Mouse (Mus musculus) right cerebral cortex, adult 18-20 months (tissue): ENCODE results near the gene Lsmem1.
A peak's percentile ranks its signal among the peaks of the same experiment; 100 is the strongest.
"Not testable (repeated sequence)": the region's sequence is repeated elsewhere in the genome, so short reads cannot be mapped to it uniquely, and the experiment has no call there.

ENCODE experiments used
- DNase-seq: peaks from one replicate; pipeline ENCODE4 v3.0.0; 2022; ENCODE audit warnings: mixed read lengths

Gene Lsmem1

GRCm38 (mm10) chr12:40209049-40209448 is 9.8 kb upstream of the Lsmem1 start:
- DNase-seq, result no peak

DNA sequence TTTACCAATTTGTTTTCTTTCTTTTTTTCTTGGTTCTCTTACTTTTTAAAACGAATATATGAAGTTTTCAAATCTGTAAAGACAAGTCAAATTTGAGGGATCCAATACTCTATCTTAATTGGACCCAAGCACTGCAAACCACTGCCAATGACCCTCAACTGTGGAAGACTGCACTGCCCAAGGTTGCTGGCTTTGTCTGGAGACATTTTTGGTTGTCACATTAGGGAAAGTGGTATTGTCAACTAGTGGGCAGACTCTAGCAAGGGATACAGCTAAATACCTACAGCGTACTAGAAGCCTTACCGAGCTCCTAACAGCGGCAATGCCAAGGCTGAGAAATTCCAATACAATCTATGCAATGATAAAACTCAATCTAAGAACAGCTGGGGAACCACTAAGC is 8.6 kb upstream of the Lsmem1 start:
- no peak for DNase-seq

- DNase-seq, result no peak
These were observed 3.1 kb upstream of the Lsmem1 start for GRCm38 (mm10) chr12:40202161-40203035.

DNA sequence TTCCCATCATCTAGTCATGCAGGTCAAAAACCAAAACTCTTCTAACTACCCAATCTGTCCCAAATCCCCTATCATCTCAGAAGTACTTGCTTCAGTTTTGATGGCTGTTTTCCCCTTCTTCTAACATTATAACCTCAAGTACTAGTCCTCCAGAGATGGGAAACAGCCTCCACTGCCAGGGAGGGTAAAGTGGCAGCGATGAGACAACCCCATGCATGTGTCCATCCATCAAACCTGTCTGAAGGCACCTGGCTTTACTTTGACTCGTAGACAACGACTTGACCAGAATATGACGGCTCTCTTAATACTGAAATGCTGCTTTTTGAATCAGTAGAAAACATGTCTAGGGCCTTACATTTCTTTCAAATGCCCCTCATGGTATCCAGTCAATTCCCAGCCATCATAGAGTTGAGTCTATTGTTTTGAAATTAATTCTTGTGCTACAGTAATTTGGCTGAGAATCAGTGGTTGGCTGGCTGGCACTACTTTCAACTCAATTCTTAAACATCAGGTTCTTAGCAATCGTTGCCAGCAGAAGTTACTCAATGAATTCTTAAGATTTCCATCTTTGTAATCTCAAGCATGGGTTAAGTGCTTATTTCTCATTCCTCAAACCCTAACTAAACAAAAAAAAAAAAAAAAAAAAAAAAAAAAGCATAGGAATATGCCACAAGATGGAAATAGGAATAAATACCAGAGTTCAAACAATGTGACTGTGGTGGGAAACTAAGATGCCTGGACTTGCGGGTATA is 1.4 kb upstream of the Lsmem1 start:
- DNase-seq, result no peak

- peak; percentile 81 for DNase-seq
These were observed 609 bp upstream of the Lsmem1 start for GRCm38 (mm10) chr12:40199795-40200402.

DNA sequence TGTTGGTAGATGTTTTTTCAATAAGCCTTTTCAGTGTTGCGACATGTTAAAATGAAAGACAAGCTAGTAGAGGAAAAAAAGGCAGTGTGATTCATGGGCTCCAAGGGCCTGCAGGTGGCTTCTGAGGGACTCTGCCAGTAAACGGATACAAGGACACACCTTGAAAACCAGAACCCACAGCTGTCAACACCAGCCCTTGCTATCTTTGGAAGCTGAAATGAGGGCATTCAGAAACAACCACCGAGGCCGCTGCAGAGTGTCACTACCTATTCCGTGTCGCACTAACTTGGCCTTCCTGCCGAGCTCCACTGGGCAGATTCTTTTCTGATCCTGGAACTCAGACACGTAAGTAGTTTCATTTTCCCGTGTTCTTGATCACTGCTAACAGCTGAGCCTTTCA is 863 bp downstream of the Lsmem1 start:
- peak; percentile 14 for DNase-seq

- DNase-seq, result no peak
These were observed 1.3 kb downstream of the Lsmem1 start for GRCm38 (mm10) chr12:40198019-40198418.

DNA sequence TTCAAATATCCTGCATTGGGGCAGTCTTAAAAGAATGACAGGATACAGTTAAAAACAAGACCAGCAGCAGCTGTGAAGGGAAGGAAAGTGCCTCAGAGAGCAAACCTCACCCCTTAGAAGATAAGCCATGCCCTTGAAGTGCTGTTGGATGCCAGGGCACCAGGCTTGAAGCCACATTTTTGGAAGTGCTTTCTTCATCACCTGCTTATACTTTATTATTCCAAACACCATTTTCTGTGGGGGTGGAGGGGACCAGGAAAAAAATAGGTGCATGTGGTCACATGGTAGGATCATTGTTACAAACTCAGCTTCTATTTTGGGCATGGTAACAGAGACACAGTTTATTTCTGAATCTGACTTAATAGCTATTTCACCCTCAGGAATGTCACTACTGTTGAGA is 1.8 kb downstream of the Lsmem1 start:
- DNase-seq, result no peak

DNA sequence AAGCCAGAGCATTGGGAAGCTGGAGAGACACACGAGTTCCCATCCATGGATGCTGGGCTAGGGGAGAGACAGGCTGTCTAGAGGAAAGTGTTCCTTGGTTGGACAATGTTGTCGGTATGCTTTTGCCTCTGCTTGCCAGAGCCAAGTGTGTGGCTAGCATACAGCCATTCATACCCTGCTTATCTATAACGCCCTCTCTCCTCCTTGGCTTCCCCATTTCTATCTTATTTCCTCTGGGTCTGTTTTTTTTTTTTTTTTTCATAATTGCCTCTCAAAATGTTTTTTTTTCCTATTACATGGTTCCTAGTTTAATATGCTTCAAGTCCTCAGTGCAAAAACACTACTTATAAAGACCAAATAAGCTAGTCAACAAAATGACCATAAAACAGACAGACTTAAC is 13.8 kb downstream of the Lsmem1 start:
- no peak for DNase-seq

DNA sequence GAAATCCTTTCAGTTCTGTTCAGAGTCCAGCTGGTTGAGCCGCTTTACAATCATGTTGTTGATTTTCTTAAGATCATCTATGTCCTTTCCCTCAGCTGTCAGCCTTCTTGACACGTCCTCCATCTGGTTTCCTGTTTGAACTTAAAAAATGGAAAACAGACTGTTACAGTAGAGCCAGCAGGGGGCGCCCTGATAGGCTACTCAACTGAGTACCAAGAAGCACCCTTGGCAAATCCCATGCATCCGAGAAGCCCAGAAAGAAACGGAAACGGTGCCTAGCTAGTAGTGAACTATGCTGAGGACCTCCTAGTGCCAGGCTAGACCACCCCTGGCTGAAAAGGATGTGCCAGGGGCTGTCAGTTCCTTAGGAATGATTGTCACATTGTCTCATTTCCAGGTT is 22.2 kb downstream of the Lsmem1 start:
- peak; percentile 24 for DNase-seq

DNA sequence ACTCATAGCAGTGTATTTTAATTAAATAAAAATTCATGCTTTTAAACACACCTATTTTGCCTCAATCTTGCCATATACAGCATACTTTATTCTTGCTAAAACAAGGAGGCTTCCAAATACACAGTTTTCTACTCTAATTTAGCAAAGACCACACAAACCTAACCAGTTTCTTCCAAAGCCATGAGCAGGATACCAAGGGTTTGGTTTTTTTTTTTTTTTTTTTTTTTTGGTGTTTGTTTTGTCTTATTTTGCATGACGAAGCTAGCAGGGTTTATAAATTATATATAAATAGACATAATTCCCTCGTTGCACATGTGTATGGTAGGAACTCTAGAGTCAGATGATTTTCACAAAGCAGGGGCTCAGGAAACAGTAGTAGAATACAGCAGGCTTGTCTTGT is 23.1 kb downstream of the Lsmem1 start:
- DNase-seq, result no peak

GRCm38 (mm10) chr12:40175171-40175570 is 24.1 kb downstream of the Lsmem1 start:
- DNase-seq, result not testable (repeated sequence)

DNA sequence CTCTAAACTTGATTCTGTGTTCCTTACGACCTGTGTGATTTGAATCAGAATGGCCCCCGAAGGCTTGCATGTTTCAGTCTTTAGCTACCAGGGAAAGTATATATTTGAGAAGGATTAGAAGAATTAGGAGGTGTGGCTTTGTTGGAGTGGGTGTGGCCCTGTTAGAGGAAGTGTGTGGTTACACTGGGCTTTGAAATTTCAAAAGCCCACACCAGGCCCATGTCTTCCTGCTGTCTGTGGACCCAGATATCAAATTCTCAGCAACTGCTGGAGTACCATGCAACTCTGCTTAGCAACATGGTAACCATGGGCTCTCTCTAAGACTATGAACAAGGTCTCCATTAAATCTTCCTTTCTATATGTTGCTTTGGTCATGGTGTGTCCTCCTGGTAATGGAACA is 27.7 kb downstream of the Lsmem1 start:
- no peak for DNase-seq

- DNase-seq, result no peak
These were observed 29.6 kb downstream of the Lsmem1 start for GRCm38 (mm10) chr12:40169675-40170074.

GRCm38 (mm10) chr12:40164621-40165020 is 34.7 kb downstream of the Lsmem1 start:
- no peak for DNase-seq

- DNase-seq, result no peak
These were observed 38.5 kb downstream of the Lsmem1 start for GRCm38 (mm10) chr12:40160777-40161176.

DNA sequence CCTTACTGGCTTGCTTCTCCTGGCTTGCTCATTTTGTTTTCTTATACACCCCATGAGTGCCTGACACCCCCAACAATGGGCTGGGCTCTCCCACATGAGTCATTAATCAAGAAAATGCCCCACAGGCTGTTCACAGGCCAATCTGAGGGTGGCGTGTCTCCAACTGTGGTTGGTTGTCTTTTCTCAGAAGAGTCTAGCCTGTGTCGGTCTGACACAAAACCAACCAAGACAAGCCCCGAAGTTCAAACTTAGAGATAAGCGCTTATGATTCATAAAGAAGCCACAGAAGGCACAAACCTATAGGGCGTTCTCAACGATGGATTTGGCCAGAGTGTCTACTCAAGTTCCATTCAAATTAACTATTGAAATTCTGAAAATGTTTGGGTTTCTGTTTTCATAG is 45.1 kb downstream of the Lsmem1 start:
- DNase-seq, result no peak

DNA sequence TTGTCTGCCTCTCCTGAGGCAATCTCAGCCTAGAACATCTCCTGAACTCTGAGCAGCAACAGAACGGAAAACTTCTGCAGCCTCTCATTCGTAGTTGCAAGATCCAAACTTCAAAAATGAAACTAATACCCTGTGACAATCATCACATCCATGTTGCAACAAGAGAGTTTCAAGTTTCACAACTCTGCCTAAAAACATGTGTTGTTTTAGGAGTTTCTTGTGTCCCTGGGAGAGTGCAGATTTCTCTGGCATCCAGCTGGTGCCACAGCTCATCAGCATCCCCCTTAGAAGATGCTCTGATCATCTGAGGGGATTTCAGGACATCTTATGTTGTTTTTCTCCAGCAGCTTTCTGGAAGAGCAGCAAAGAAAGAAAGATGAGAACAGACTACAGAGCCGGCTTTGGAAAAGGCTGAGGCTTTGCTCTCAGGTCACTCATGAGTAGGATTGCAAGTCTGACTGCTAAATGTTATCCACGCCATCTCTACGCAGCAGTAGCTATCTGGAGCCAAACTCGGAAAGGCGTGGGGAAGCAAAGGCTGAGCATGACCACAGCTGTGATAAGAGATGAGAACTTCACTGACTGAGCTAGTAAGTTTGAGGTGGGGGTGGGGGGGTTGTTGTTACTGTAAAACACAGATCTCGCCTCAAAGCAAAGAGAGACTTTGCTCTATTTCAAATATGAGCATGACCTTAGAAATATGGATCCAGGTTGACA is 46.8 kb downstream of the Lsmem1 start:
- no peak for DNase-seq

DNA sequence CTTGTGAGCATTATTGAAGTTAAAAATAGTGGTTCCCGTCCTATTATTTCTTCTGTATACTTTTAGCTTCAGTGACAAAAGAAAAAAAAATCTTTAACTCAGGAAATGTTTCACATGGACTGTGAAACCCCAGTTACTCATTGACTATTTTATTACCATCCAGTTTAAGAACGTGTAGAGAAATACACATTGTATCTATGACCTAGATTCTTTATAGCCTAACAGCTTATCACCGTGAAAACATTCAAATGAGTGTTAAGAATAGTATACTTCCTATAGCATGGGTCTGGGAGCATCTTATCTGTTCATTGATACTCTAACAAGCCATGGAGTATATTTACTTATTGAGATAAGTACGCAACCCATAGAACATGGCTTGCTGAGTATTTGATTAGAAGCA is 52.0 kb downstream of the Lsmem1 start:
- DNase-seq, result no peak

DNA sequence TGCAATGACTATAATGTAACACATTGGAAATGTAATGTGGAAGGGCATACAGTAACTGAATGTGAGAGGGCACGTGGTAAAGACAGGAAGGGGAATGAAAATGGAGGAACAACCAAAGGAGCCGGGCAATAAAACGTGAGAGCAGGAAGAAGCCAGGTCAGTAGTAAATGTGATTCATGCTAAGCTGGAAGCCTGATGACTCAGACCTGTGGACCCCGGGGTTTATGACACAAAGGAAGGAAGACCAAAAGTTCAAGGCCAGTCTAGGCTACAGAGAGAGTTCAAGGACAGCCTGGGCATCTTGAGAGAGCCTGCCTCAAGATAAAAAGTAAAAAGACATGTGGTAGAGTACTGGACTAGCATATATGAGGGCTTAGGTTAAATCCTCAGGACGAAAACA is 52.8 kb downstream of the Lsmem1 start:
- no peak for DNase-seq

GRCm38 (mm10) chr12:40140706-40141105 is 58.6 kb downstream of the Lsmem1 start:
- no peak for DNase-seq

GRCm38 (mm10) chr12:40139484-40140245 is 59.6 kb downstream of the Lsmem1 start:
- DNase-seq, result no peak
